Mouse (Mus musculus): Measurements from ENCODE around the gene Kifc5b.

Gene Kifc5b

GRCm38 (mm10) chr17:26947231-26948100 lies 30.6 kb downstream of the Kifc5b start:
- DNase-seq = no peak

- peak; percentile 54 to 56 for DNase-seq
These were observed 31.6 kb downstream of the Kifc5b start for GRCm38 (mm10) chr17:26948316-26949050.

DNA sequence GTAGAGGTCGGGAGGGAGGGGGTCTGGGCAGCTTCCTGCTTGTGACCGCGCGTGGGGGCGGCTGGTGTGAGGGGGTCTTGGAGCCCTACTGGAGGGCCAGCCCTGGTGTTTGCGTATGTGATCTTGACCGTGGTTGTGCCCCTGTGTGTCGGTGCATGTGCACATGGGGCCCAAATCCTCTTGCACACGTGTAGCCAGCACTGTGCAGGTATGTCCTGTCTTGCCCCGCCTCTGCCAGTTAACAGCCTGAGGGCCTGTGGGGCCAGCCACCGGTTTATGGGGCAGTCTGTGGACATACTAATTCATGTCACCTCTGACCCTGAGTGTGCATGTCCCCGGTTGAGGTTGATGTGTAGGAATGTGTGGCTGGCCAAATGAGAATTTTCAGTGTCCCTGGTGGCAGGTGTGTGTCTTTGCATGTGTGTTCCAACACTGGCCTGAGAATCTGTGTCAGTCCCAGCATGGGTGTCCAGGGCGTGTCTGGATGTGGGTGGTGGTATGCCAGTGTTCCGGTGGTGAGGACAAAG lies 32.2 kb downstream of the Kifc5b start:
- DNase-seq = no peak

DNA sequence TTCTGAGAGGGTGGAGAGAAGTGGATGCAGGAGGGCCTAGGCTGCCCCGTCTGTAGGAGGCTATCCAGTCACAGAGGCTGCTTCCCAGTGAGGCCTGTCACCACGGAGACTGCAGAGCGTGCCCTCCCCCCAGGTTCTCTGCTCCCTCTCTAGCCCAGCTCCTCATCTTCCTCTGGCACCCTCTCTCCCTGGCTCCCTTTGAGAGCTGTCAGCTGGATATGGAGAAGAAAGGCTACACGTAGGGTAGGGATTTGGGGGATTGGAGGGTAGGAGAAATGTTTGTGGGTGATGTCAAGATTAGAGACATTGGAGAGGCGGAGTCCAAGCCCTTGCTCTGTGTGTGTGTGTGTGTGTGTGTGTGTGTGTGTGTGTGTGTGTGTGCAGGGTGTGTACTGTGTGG lies 33.0 kb downstream of the Kifc5b start:
- DNase-seq = no peak

- DNase-seq = no peak
These were observed 33.8 kb downstream of the Kifc5b start for GRCm38 (mm10) chr17:26950560-26951288.

- peak; percentile 58 to 65 for DNase-seq
These were observed 34.5 kb downstream of the Kifc5b start for GRCm38 (mm10) chr17:26951406-26951805.

DNA sequence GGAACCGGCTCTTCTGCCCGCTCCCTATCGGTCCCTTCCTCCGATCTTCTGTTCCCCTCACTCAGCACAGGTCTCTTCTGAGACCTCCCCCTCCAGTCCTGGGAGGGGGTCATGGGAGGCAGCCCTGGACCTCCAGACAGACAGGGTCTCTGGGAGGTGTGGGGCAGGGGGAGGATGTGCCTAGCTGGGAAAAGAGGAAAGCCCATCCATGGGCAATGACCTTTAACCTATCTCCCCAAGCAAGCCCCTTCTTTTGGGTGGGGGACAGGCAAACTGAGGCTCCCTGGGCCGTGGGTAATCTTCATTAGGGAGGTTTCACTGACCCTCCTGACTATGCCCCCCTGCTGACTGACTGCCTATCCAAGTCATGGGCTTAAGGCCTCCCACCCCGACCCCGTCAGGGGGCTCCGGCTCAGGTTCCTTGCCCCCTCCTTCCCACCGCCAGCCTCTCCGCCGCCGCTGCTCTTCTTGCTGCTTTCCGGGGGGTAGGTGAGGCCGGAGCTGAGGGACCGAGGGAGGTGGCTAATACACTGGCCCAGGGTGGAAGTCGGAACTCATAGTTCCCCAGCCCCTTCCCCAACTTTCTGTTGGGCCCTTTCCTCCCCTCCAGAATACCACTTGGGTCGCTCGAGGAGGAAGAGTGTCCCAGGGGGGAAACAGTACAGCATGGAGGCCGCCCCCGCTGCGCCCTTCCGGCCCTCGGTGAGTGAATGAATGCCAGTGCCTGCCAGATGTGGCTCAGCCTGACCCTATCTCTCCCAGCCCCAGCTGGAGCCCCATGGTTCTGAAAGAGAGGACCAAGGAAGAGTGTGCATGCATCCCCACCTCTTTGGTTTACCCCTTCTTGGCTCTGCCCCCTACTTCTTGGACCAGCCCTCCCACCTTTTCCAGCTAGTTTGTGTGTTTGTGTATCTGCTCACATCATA lies 35.3 kb downstream of the Kifc5b start:
- DNase-seq = no peak

DNA sequence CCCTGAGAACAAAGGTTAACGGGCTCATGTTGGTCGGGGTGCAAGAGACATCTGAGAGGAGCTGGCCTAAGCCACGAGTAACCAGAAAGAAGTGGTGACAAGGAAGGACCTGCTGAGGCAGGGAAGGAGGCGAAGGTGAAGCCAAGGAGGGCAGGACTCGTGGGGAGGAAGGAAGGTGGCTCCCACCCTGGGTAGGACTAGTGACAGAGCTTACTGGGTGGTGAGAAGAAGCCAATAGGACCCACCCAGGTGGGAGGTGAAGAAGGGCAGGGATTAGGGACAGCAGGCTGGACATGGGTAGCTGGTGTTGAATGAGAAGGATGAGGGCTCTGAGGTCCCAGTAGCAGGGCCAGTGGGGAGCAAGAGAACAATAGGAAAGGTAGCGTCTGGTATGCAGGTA lies 36.3 kb downstream of the Kifc5b start:
- DNase-seq = no peak

GRCm38 (mm10) chr17:26953726-26954125 lies 36.8 kb downstream of the Kifc5b start:
- no peak for DNase-seq

GRCm38 (mm10) chr17:26956309-26956708 lies 39.4 kb downstream of the Kifc5b start:
- DNase-seq = no peak

DNA sequence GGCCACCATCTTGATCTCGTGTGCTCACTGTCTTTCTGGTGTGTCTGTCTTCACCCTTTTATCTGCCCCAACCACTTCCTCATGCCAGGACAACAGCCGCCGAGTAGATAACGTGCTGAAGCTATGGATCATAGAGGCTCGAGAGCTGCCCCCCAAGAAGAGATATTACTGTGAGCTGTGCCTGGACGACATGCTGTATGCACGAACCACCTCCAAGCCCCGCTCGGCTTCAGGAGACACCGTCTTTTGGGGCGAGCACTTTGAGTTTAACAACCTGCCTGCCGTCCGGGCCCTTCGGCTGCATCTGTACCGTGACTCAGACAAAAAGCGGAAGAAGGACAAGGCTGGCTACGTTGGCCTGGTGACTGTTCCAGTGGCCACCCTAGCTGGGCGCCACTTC lies 40.0 kb downstream of the Kifc5b start:
- DNase-seq = no peak

GRCm38 (mm10) chr17:26957872-26958271 lies 41.0 kb downstream of the Kifc5b start:
- no peak for DNase-seq

GRCm38 (mm10) chr17:26958880-26959279 lies 42.0 kb downstream of the Kifc5b start:
- no peak for DNase-seq

DNA sequence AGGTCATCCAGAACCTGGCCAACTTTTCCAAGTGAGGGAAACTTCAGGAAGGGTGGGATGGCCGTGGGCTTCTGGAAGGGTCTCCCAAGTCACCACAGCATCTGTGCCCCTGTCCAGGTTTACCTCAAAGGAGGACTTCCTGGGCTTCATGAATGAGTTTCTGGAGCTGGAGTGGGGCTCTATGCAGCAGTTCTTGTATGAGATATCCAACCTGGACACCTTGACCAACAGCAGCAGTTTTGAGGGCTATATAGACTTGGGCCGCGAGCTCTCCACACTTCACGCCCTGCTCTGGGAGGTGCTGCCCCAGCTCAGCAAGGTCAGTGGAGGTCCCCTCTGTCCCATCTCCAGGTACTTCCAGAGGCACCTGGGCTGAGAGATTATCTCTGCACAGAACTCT lies 42.9 kb downstream of the Kifc5b start:
- no peak for DNase-seq

- DNase-seq = no peak
These were observed 44.8 kb downstream of the Kifc5b start for GRCm38 (mm10) chr17:26961572-26962240.

DNA sequence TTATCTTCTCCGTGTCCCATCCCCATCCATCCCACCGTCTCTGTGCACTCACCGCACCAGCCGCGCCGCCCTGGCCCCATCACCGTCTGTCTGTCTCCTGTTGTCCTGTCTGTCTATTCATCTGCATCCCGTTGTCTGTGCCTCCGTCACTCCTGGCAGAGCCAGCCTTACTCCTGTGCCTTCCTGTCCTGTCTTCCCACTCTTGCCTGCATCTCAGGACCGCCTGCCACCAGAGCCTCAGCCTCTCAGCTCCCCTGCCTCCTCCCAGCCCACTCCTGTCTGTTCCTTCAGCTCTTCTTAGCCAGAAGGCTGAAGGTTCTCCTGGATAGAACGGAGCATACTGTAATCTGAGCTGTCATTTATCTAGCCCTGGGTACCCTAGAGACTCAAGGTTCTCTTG lies 50.1 kb downstream of the Kifc5b start:
- DNase-seq = no peak

GRCm38 (mm10) chr17:26967477-26967876 lies 50.6 kb downstream of the Kifc5b start:
- no peak for DNase-seq

- DNase-seq = no peak
These were observed 51.3 kb downstream of the Kifc5b start for GRCm38 (mm10) chr17:26968200-26968611.

DNA sequence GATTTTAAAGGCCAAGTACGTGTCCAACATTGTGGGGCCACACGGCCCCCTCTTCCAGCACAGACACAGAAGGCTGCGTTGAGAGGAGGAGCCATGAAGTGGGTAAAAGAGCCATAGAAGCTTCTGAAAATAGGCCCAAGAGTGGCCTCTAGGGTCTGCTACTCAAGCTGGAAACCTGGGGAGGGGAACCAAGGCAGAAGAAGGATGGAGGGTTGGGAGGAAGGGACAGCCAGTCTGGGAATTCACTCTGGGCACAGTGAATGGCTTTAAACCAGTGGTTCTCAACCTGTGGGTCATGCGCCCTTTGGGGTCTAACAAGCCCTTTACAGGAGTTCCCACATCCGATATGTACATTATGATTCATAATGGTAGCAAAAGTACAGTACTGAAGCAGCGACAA lies 52.4 kb downstream of the Kifc5b start:
- no peak for DNase-seq

GRCm38 (mm10) chr17:26970221-26970620 lies 53.3 kb downstream of the Kifc5b start:
- no peak for DNase-seq

- DNase-seq = no peak
These were observed 54.5 kb downstream of the Kifc5b start for GRCm38 (mm10) chr17:26971247-26971905.
